Mouse (Mus musculus) embryonic facial prominence, embryonic 14.5 days (tissue): ENCODE data around the gene Hoxd12. TPM values are rescaled to one million over a fixed set of nuclear protein-coding genes. Genes with fewer than 3 reads are reported as not detected.

Source experiments
- ATAC-seq: fragments of 200-750 bp; cut with Nextera tagmentation; 2 replicates; pipeline ENCODE4 v1.8.0; 2017; ENCODE audit warnings: low read depth, moderate number of reproducible peaks, moderate TSS enrichment
- DNase-seq: peaks from one replicate; pipeline ENCODE4 v3.0.0-alpha.2; 2015; ENCODE audit warnings: low spot score
- H3K27ac ChIP-seq: fragments of 300-500 bp; sonication (generic); replicated peaks from 2 replicates; pipeline ENCODE4 v1.5.1; 2014; ENCODE audit warnings: low read depth, mild to moderate bottlenecking, low read length, moderate library complexity
- H3K27me3 ChIP-seq: fragments of 300-500 bp; sonication (generic); replicated peaks from 2 replicates; pipeline ENCODE4 v1.6.1; 2014; ENCODE audit warnings: low read length; ENCODE audit not compliant: control insufficient read depth, insufficient read depth
- H3K36me3 ChIP-seq: fragments of 300-500 bp; sonication (generic); 2 replicates; pipeline ENCODE4 v1.6.1; 2014; ENCODE audit warnings: low read length, mixed read lengths; ENCODE audit not compliant: control insufficient read depth, insufficient read depth
- H3K4me1 ChIP-seq: fragments of 300-500 bp; sonication (generic); 2 replicates; pipeline ENCODE4 v1.6.1; 2014; ENCODE audit warnings: antibody characterized with exemption, low read length; ENCODE audit not compliant: control insufficient read depth, insufficient read depth
- H3K4me2 ChIP-seq: fragments of 300-500 bp; sonication (generic); 2 replicates; pipeline ENCODE4 v1.6.1; 2014; ENCODE audit warnings: low read depth, mild to moderate bottlenecking, low read length, moderate library complexity, mixed read lengths
- H3K4me3 ChIP-seq: fragments of 300-500 bp; sonication (generic); 2 replicates; pipeline ENCODE4 v1.5.1; 2014; ENCODE audit warnings: low read depth, mild to moderate bottlenecking, low read length
- H3K9ac ChIP-seq: fragments of 300-500 bp; sonication (generic); 2 replicates; pipeline ENCODE4 v1.6.1; 2014; ENCODE audit warnings: low read depth, mild to moderate bottlenecking, low read length, moderate library complexity, mixed read lengths
- H3K9me3 ChIP-seq: fragments of 300-500 bp; sonication (generic); 2 replicates; pipeline ENCODE4 v1.6.1; 2016; ENCODE audit warnings: low read length; ENCODE audit not compliant: control insufficient read depth
- WGBS: fragments of 180-500 bp; shearing (Covaris S2); extraction: QIAGEN DNeasy Blood & Tissue Kit; methylation state at CpG from one replicate; pipeline ENCODE4 v1.1.7; 2014; 5-methylcytosine and 5-hydroxymethylcytosine counted together
- polyA plus RNA-seq: library from polyadenylated mRNA; unstranded; fragments of >200 nt; fragmentation: Nextera tagmentation; extraction: Ambion mirVana; gene quantifications from 2 replicates; pipeline ENCODE4 v1.2.1, GENCODE M21; 2014

Hoxd12 gene
- polyA plus RNA-seq, 1 experiment from 2014 or later, result not detected

GRCm38 (mm10) chr2:74669230-74669578, 5.6 kb upstream of the Hoxd12 start:
- H3K27ac ChIP-seq, result no peak overlapping the region
- 2% methylated on average over 3 of the region's 3 CpGs for WGBS
- no peak overlapping the region for H3K4me3 ChIP-seq
- H3K4me1 ChIP-seq, result peaks cover 4% of the 10 kb centered on the region; the same call in 1 of the 2 replicates
- DNase-seq (no peak), ATAC-seq (no peak)
- no peaks in the 10 kb centered on the region for H3K36me3 ChIP-seq
- no peaks in the 10 kb centered on the region for H3K9me3 ChIP-seq
- peaks cover 98% of the 10 kb centered on the region for H3K27me3 ChIP-seq
- H3K4me2 ChIP-seq, result no peak overlapping the region
- H3K9ac ChIP-seq, result no peak overlapping the region

DNA sequence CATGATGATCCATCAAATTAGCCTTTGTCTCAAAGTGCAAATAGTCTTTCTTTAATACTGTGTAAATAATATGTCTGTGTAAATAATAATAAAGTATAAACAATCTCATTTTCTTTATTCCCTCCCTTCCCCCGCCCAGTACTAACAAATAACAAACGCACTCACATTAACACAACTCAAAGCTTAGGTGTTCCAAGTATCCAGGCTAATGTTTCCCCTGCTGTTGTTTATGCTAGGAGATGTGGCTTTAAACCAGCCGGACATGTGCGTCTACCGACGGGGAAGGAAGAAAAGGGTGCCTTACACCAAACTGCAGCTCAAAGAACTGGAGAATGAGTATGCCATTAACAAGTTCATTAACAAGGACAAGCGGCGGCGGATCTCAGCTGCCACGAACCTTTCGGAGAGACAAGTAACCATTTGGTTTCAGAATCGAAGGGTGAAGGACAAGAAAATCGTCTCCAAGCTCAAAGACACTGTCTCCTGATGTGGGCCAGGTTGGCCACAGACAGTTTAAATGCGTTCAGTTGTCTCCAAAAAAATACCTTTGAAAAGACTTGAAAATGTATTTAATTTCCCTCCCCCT, 5.1 kb upstream of the Hoxd12 start:
- peaks cover 98% of the 10 kb centered on the region for H3K27me3 ChIP-seq
- H3K4me3 ChIP-seq, result no peak overlapping the region
- no peak overlapping the region for H3K4me2 ChIP-seq
- H3K4me1 ChIP-seq, result peaks cover 4% of the 10 kb centered on the region; the same call in 1 of the 2 replicates
- DNase-seq, result no peak
- ATAC-seq, result no peak
- H3K9ac ChIP-seq, result no peak overlapping the region
- H3K36me3 ChIP-seq, result no peaks in the 10 kb centered on the region
- no peaks in the 10 kb centered on the region for H3K9me3 ChIP-seq
- no peak overlapping the region for H3K27ac ChIP-seq
- under 1% methylated on average over 14 of the region's 14 CpGs for WGBS

- Histone ChIP-seq H3K36me3 (no peaks in the 10 kb centered on the region), H3K4me3 (no peak overlapping the region), H3K4me2 (no peak overlapping the region), H3K4me1 (peaks cover 4% of the 10 kb centered on the region; the same call in 1 of the 2 replicates), H3K27me3 (peaks cover 98% of the 10 kb centered on the region), H3K9ac (no peak overlapping the region), H3K9me3 (no peaks in the 10 kb centered on the region), H3K27ac (no peak overlapping the region)
- DNase-seq, result no peak
- WGBS, result under 1% methylated on average over 3 of the region's 3 CpGs
- ATAC-seq, result no peak
Observed at GRCm38 (mm10) chr2:74670632-74671188, 4.1 kb upstream of the Hoxd12 start.

DNA sequence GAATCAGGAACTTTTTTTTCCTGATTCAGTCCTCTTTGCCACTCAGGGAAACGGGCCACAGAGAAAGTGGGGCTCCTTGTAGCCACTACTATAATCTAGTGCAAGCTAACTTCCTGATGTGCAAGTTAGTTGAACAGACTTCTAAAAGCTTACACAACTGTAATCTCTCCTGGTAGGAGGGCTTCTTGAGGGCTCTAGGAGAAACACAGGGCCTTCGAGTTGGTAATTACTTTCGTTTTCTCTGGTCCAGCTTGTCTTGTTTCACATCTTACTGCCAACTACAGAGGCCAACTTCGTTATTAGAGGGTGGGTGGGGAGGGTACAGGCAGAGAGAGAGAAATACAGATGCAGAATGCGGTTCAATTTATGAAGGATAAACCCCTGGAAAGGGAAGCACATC, 3.0 kb upstream of the Hoxd12 start:
- Histone ChIP-seq H3K4me3 (no peak overlapping the region), H3K4me1 (peaks cover 4% of the 10 kb centered on the region; the same call in 1 of the 2 replicates), H3K36me3 (no peaks in the 10 kb centered on the region), H3K27me3 (peaks cover 100% of the 10 kb centered on the region), H3K9ac (no peak overlapping the region), H3K9me3 (no peaks in the 10 kb centered on the region), H3K27ac (no peak overlapping the region), H3K4me2 (no peak overlapping the region)
- no peak for ATAC-seq
- 15% methylated on average over 5 of the region's 5 CpGs for WGBS
- no peak for DNase-seq

- H3K4me2 ChIP-seq, result peak overlapping the region; percentile 56
- H3K4me3 ChIP-seq, result peak overlapping the region; percentile 31
- WGBS, result 2% methylated on average over 40 of the region's 40 CpGs
- H3K9me3 ChIP-seq, result no peaks in the 10 kb centered on the region
- ATAC-seq (peak; percentile 71), DNase-seq (peak; percentile 61)
- no peak overlapping the region for H3K27ac ChIP-seq
- H3K9ac ChIP-seq, result no peak overlapping the region
- H3K4me1 ChIP-seq, result peaks cover 4% of the 10 kb centered on the region; the same call in 1 of the 2 replicates
- H3K36me3 ChIP-seq, result no peaks in the 10 kb centered on the region
- peaks cover 100% of the 10 kb centered on the region for H3K27me3 ChIP-seq
Observed at GRCm38 (mm10) chr2:74672481-74673362, 2.1 kb upstream of the Hoxd12 start.

DNA sequence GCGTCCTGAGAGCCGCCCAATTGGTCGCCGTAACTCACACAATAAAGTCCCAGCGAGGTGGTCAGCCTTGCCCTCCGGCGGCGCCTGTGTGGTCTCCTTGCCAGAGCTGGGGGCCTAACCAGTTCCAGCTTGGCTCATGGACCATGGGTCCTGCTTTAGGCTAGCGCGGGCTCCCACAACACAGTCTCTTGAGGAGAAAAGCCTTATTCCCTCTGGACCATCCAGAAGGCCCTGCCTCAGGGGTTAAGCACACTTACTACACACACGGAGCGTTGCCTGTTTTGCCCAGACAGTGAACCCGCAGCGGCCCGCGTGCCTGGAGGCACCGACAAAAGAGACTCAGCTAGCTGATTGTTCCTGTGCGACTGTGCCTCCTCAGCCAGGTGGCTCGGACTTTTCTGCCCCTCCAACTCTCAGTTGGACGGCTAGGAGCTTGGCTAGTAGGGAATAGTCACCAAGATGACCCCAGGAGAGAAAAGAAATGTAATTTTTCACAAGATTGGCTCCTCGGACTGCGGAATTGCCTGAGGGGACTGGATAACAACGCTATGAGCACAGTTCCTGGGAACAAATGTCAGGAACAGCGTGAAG, 883 bp upstream of the Hoxd12 start:
- Histone ChIP-seq H3K9ac (no peak overlapping the region), H3K9me3 (no peaks in the 10 kb centered on the region), H3K27me3 (peaks cover 100% of the 10 kb centered on the region), H3K4me1 (peaks cover 4% of the 10 kb centered on the region; the same call in 1 of the 2 replicates), H3K27ac (no peak overlapping the region), H3K4me3 (no peak overlapping the region), H3K36me3 (no peaks in the 10 kb centered on the region), H3K4me2 (no peak overlapping the region)
- ATAC-seq (no peak), DNase-seq (no peak)
- WGBS, result 1% methylated on average over 24 of the region's 24 CpGs

GRCm38 (mm10) chr2:74675666-74676282, 961 bp downstream of the Hoxd12 start:
- H3K4me2 ChIP-seq, result no peak overlapping the region
- no peak for ATAC-seq
- no peak overlapping the region for H3K9ac ChIP-seq

GRCm38 (mm10) chr2:74676376-74677052, 1.7 kb downstream of the Hoxd12 start:
- Histone ChIP-seq H3K4me2 (no peak overlapping the region), H3K27me3 (peaks cover 100% of the 10 kb centered on the region), H3K36me3 (no peaks in the 10 kb centered on the region), H3K4me1 (peaks cover 4% of the 10 kb centered on the region; the same call in 1 of the 2 replicates), H3K4me3 (no peak overlapping the region), H3K9me3 (no peaks in the 10 kb centered on the region), H3K9ac (no peak overlapping the region), H3K27ac (no peak overlapping the region)
- WGBS, result 6% methylated on average over 9 of the region's 9 CpGs
- ATAC-seq (no peak), DNase-seq (no peak)

More at GRCm38 (mm10) chr2:74675666-74676282, 961 bp downstream of the Hoxd12 start:
- 3% methylated on average over 20 of the region's 24 CpGs for WGBS
- H3K4me1 ChIP-seq, result peaks cover 4% of the 10 kb centered on the region; the same call in 1 of the 2 replicates
- H3K9me3 ChIP-seq, result no peaks in the 10 kb centered on the region
- DNase-seq, result no peak
- H3K36me3 ChIP-seq, result no peaks in the 10 kb centered on the region
- peaks cover 100% of the 10 kb centered on the region for H3K27me3 ChIP-seq
- no peak overlapping the region for H3K27ac ChIP-seq
- no peak overlapping the region for H3K4me3 ChIP-seq
